Mouse (Mus musculus): ENCODE data around the gene Taf1d.

- TF ChIP-seq CTCF (IDR thresholded peaks at IDR 0.05; ENCODE audit: borderline replicate concordance, extremely low read depth, insufficient read depth, insufficient read length): no peak
- TF ChIP-seq POLR2A (IDR thresholded peaks at IDR 0.05; ENCODE audit: borderline replicate concordance, extremely low read depth, insufficient read depth, insufficient read length, poor library complexity, severe bottlenecking): no peak
These were observed 27.7 kb upstream of the Taf1d start for GRCm38 (mm10) chr9:15278343-15278742.
